Comparison of ENCODE assay signal across 8 mouse cellular contexts in genomic region chr17:26508961-26509771, GRCm38 (mm10). TPM values are rescaled to one million over a fixed set of nuclear protein-coding genes. Genes with fewer than 3 reads are reported as not detected.
A peak's percentile ranks its signal among the peaks of the same experiment; 100 is the strongest.
DNase-seq lines count a peak whose midpoint lies in the region; ATAC-seq and TF ChIP-seq lines count a peak whose summit lies in the region.

No protein-coding gene starts in this region.

- H3K27me3 ChIP-seq in kidney, embryonic 14.5 days (ENCODE audit: control insufficient read depth, insufficient read depth, low read length) = no peaks in the 10 kb centered on the region
- H3K27me3 ChIP-seq in liver, embryonic 11.5 days (replicated peaks; ENCODE audit: control insufficient read depth, insufficient read depth, low read length) = no peaks in the 10 kb centered on the region
- no peaks in the 10 kb centered on the region for H3K27me3 ChIP-seq in midbrain, postnatal 0 days (ENCODE audit: insufficient read depth, low read length)
- H3K27me3 ChIP-seq in stomach, postnatal 0 days (ENCODE audit: control insufficient read depth, insufficient read depth, low read length) = no peaks in the 10 kb centered on the region

- DNase-seq in 3T3-L1 (ENCODE audit: low read depth, low spot score) (peak; percentile 83), NIH3T3 (ENCODE audit: low read depth) (peak; percentile 91)
- no peak for DNase-seq in liver, embryonic 11.5 days (ENCODE audit: low spot score)
- peak; percentile 73 for DNase-seq in midbrain, postnatal 0 days (ENCODE audit: low spot score)
- peak; percentile 84 for DNase-seq in stomach, postnatal 0 days (ENCODE audit: low spot score)

- H3K27ac ChIP-seq in kidney, embryonic 14.5 days (ENCODE audit: low read depth, low read length) = peak overlapping the region; percentile 96
- peak overlapping the region; percentile 98 for H3K27ac ChIP-seq in liver, embryonic 11.5 days (ENCODE audit: low read depth, low read length)
- peak overlapping the region; percentile 94 for H3K27ac ChIP-seq in midbrain, postnatal 0 days (ENCODE audit: low read depth, low read length)
- H3K27ac ChIP-seq in stomach, postnatal 0 days (replicated peaks) = peak overlapping the region; percentile 99

- WGBS in kidney, embryonic 14.5 days = 27% methylated on average over 25 of the region's 25 CpGs
- WGBS in liver, embryonic 11.5 days = 21% methylated on average over 25 of the region's 25 CpGs
- 27% methylated on average over 25 of the region's 25 CpGs for WGBS in midbrain, postnatal 0 days
- 17% methylated on average over 25 of the region's 25 CpGs for WGBS in stomach, postnatal 0 days

- no peak for TF ChIP-seq EP300 in stomach, postnatal 0 days (optimal IDR thresholded peaks at IDR 0.05)

- peak overlapping the region; percentile 46 for H3K9ac ChIP-seq in kidney, embryonic 14.5 days (ENCODE audit: low read depth, low read length)
- H3K9ac ChIP-seq in liver, embryonic 11.5 days (ENCODE audit: low read depth, low read length) = peak overlapping the region; percentile 95
- H3K9ac ChIP-seq in midbrain, postnatal 0 days (replicated peaks; ENCODE audit: low read length, poor library complexity, severe bottlenecking) = peak overlapping the region; percentile 93
- peak overlapping the region; percentile 94 for H3K9ac ChIP-seq in stomach, postnatal 0 days (ENCODE audit: low read length)

- ATAC-seq in common myeloid progenitor, adult 5-6 weeks (replicated peaks; ENCODE audit: low read depth, poor library complexity, severe bottlenecking) = 0 out of 2 replicates have a peak, but pooled peaks have one; percentile 19
- ATAC-seq in granulocyte monocyte progenitor cell, adult 5-6 weeks (replicated peaks; ENCODE audit: poor library complexity, severe bottlenecking) = peak; percentile 23
- no peak; the same call in 1 of the 2 replicates for ATAC-seq in kidney, embryonic 14.5 days (ENCODE audit: low FRiP score, low TSS enrichment)
- ATAC-seq in liver, embryonic 11.5 days (replicated peaks; ENCODE audit: low FRiP score) = peak; percentile 39
- ATAC-seq in midbrain, postnatal 0 days (ENCODE audit: low FRiP score) = peak; percentile 15
- peak; percentile 16 for ATAC-seq in stomach, postnatal 0 days (ENCODE audit: low FRiP score, low TSS enrichment)

- peak; percentile 67 for TF ChIP-seq CTCF in midbrain, postnatal 0 days (IDR thresholded peaks at IDR 0.05)
- TF ChIP-seq CTCF in stomach, postnatal 0 days (IDR thresholded peaks at IDR 0.05; ENCODE audit: low read depth) = peak; percentile 72

- no peaks in the 10 kb centered on the region for H3K9me3 ChIP-seq in kidney, embryonic 14.5 days (ENCODE audit: control insufficient read depth, low read length)
- H3K9me3 ChIP-seq in liver, embryonic 11.5 days (ENCODE audit: control insufficient read depth, low read length) = no peaks in the 10 kb centered on the region
- H3K9me3 ChIP-seq in midbrain, postnatal 0 days (ENCODE audit: low read length) = no peaks in the 10 kb centered on the region
- H3K9me3 ChIP-seq in stomach, postnatal 0 days (ENCODE audit: control insufficient read depth, low read length) = no peaks in the 10 kb centered on the region

- H3K4me2 ChIP-seq in kidney, embryonic 14.5 days (replicated peaks; ENCODE audit: low read depth, low read length) = peak overlapping the region; percentile 83
- peak overlapping the region; percentile 85 for H3K4me2 ChIP-seq in liver, embryonic 11.5 days
- H3K4me2 ChIP-seq in midbrain, postnatal 0 days (ENCODE audit: low read depth, low read length, poor library complexity, severe bottlenecking) = peak overlapping the region; percentile 79
- H3K4me2 ChIP-seq in stomach, postnatal 0 days (replicated peaks; ENCODE audit: low read depth) = peak overlapping the region; percentile 60

- H3K4me1 ChIP-seq in kidney, embryonic 14.5 days (ENCODE audit: control insufficient read depth, insufficient read depth, low read length) = peaks cover 21% of the 10 kb centered on the region
- peaks cover 54% of the 10 kb centered on the region for H3K4me1 ChIP-seq in liver, embryonic 11.5 days (replicated peaks; ENCODE audit: control insufficient read depth, insufficient read depth, low read length)
- H3K4me1 ChIP-seq in midbrain, postnatal 0 days (ENCODE audit: insufficient read depth, low read length) = peaks cover 14% of the 10 kb centered on the region; the same call in 1 of the 2 replicates
- peaks cover 9% of the 10 kb centered on the region; the same call in 1 of the 2 replicates for H3K4me1 ChIP-seq in stomach, postnatal 0 days (replicated peaks; ENCODE audit: control insufficient read depth, insufficient read depth)

- peak overlapping the region; percentile 64 for H3K4me3 ChIP-seq in kidney, embryonic 14.5 days (ENCODE audit: low read length)
- H3K4me3 ChIP-seq in liver, embryonic 11.5 days (ENCODE audit: low read depth, low read length) = peak overlapping the region; percentile 83
- H3K4me3 ChIP-seq in midbrain, postnatal 0 days (ENCODE audit: low read depth, low read length) = peak overlapping the region; percentile 84
- peak overlapping the region; percentile 77 for H3K4me3 ChIP-seq in stomach, postnatal 0 days (ENCODE audit: low read depth, low read length)

- peaks cover 9% of the 10 kb centered on the region for H3K36me3 ChIP-seq in kidney, embryonic 14.5 days (ENCODE audit: control insufficient read depth, insufficient read depth, low read length)
- H3K36me3 ChIP-seq in liver, embryonic 11.5 days (ENCODE audit: control insufficient read depth, insufficient read depth, low read length) = peaks cover 5% of the 10 kb centered on the region; the same call in 1 of the 2 replicates
- H3K36me3 ChIP-seq in midbrain, postnatal 0 days (ENCODE audit: insufficient read depth, low read length) = 0 out of 2 replicates have a peak, but pooled peaks cover 3% of the 10 kb centered on the region
- H3K36me3 ChIP-seq in stomach, postnatal 0 days (ENCODE audit: control insufficient read depth, insufficient read depth, low read length) = peaks cover 3% of the 10 kb centered on the region; the same call in 1 of the 2 replicates

RNA-seq across cellular contexts. Expression of gene Ergic1, which starts 52.1 kb away (rescaled TPM):
- 44.6 and 46.9 TPM in 2 replicates for total RNA-seq in common myeloid progenitor, adult 5-6 weeks (2017)
- 88.4 and 89.5 TPM in 2 replicates for total RNA-seq in granulocyte monocyte progenitor cell, adult 5-6 weeks (2014; fragmentation: Nextera tagmentation)
- total RNA-seq in granulocyte monocyte progenitor cell, adult 5-6 weeks (2017) = 51.5 and 52.4 TPM in 2 replicates
- polyA plus RNA-seq in kidney, embryonic 14.5 days (2014; fragmentation: Nextera tagmentation; extraction: Ambion mirVana) = 141 and 150 TPM in 2 replicates
- polyA plus RNA-seq in liver, embryonic 11.5 days (2014; fragmentation: Nextera tagmentation; extraction: Ambion mirVana) = 89.5 and 96.1 TPM in 2 replicates
- 202 and 216 TPM in 2 replicates for total RNA-seq in midbrain, postnatal 0 days (2014; rRNA removed)
- polyA plus RNA-seq in midbrain, postnatal 0 days (2015; fragmentation: Nextera tagmentation; extraction: Ambion mirVana) = 99.6 and 103 TPM in 2 replicates
- 64.2 and 65.5 TPM in 2 replicates for polyA plus RNA-seq in stomach, postnatal 0 days (2015; fragmentation: Nextera tagmentation; extraction: Ambion mirVana)

RNA-seq across cellular contexts. Expression of gene Dusp1, which starts 52.8 kb away (rescaled TPM):
- 73.2 and 84.6 TPM in 2 replicates for total RNA-seq in common myeloid progenitor, adult 5-6 weeks (2017)
- total RNA-seq in granulocyte monocyte progenitor cell, adult 5-6 weeks (2014; fragmentation: Nextera tagmentation) = 20.4 and 21.3 TPM in 2 replicates
- total RNA-seq in granulocyte monocyte progenitor cell, adult 5-6 weeks (2017) = 34.3 and 43.2 TPM in 2 replicates
- 19.3 and 19.8 TPM in 2 replicates for polyA plus RNA-seq in kidney, embryonic 14.5 days (2014; fragmentation: Nextera tagmentation; extraction: Ambion mirVana)
- 18.6 and 22.7 TPM in 2 replicates for polyA plus RNA-seq in liver, embryonic 11.5 days (2014; fragmentation: Nextera tagmentation; extraction: Ambion mirVana)
- total RNA-seq in midbrain, postnatal 0 days (2014; rRNA removed) = 42.0 and 46.8 TPM in 2 replicates
- polyA plus RNA-seq in midbrain, postnatal 0 days (2015; fragmentation: Nextera tagmentation; extraction: Ambion mirVana) = 25.5 and 26.0 TPM in 2 replicates
- 27.7 and 33.1 TPM in 2 replicates for polyA plus RNA-seq in stomach, postnatal 0 days (2015; fragmentation: Nextera tagmentation; extraction: Ambion mirVana)
